Mouse (Mus musculus): ENCODE results near the gene Gdpd2.

GRCm38 (mm10) chrX:100734359-100734758, 4.7 kb downstream of the Gdpd2 start:
- TF ChIP-seq POLR2A (IDR thresholded peaks at IDR 0.05; ENCODE audit: insufficient read depth, low read depth, low read length): no peak
- TF ChIP-seq CTCF (IDR thresholded peaks at IDR 0.05; ENCODE audit: insufficient read depth, low read depth, low read length): no peak

Data from olfactory bulb, adult 2 months (tissue).